Mouse (Mus musculus): ENCODE measurements at regions not wholly inside any gene's neighbourhood (a gene's known extent, or its start where the extent isn't known, plus 50 kb on each side); places are given as distances from the start of the nearest gene placed in this dataset.

DNA sequence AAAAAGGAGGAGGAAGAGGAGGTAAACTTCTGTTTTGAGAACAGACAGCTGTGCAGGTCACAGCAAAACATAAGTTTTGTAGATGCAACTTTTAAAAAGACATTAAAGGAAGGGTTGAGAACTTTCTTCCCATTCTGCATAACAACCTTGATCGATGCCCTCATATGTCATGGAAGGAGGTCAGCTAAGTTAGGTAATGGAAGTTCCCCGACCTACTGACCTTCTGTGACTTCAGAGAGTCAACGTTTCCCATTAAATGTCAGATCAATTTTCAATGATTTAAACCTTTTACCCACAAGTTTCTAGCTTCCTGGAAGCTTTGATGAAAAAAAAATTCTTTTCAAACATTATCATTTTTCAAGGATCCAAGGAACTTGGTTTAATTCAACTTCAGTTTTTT, 153.2 kb downstream of the Nrip1 start:
- Histone ChIP-seq H3K9me3 (ENCODE audit: control insufficient read depth, low read length) (peaks cover 3% of the 10 kb centered on the region; the same call in 1 of the 2 replicates), H3K4me1 (ENCODE audit: control insufficient read depth) (no peaks in the 10 kb centered on the region), H3K4me3 (replicated peaks) (no peak overlapping the region), H3K36me3 (ENCODE audit: control insufficient read depth) (no peaks in the 10 kb centered on the region), H3K27me3 (ENCODE audit: control insufficient read depth) (no peaks in the 10 kb centered on the region)
- no peak for TF ChIP-seq GATA1 (IDR thresholded peaks at IDR 0.05; ENCODE audit: low read length)
- TF ChIP-seq TAL1 (IDR thresholded peaks at IDR 0.05; ENCODE audit: low read length): no peak

GRCm38 (mm10) chr16:76219233-76219632, 154.4 kb downstream of the Nrip1 start:
- no peaks in the 10 kb centered on the region for H3K36me3 ChIP-seq (ENCODE audit: control insufficient read depth)
- no peaks in the 10 kb centered on the region for H3K27me3 ChIP-seq (ENCODE audit: control insufficient read depth)
- TF ChIP-seq GATA1 (IDR thresholded peaks at IDR 0.05; ENCODE audit: low read length) (no peak), TAL1 (IDR thresholded peaks at IDR 0.05; ENCODE audit: low read length) (no peak)
- no peaks in the 10 kb centered on the region for H3K4me1 ChIP-seq (ENCODE audit: control insufficient read depth)
- no peak overlapping the region for H3K4me3 ChIP-seq (replicated peaks)
- peaks cover 3% of the 10 kb centered on the region; the same call in 1 of the 2 replicates for H3K9me3 ChIP-seq (ENCODE audit: control insufficient read depth, low read length)

DNA sequence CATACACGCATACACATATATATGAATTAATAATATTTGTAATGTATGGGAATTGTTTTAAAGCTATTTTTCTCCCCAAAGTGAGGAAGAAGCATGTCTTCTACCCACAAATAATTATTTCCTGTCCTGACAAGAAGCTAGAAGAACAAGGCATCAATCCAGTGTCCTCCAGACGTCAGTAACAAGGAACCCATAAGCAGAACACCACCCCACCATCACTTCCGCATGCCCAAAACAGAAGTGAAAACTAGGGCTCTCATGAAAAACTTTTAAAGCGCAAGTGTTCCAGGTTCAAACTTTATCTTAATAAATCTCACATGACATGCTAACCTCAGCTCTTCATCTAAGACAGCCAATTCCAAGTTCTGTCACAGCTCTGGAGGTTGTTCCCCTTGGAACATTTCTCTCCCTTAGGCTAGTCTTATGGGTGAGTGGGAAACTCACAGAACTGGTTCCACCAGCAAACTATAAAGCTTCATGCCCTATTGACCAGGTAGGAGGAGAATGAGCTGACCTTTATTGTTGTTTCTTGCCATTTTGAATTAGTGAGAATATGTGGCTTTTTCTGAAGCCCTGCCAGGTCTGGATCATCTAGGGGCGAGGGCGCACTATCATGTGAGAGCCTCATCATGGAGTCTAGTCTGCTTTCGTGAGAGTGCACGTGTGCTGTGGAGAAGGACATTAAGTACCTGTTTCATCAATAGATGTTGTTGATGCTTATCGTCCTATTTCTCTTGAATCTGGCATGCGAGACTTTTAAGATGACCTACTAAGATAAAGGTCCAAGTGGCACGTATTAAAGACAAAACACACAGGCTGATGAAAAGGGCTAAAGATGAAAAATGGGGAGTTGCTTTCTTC, 155.1 kb downstream of the Nrip1 start:
- Histone ChIP-seq H3K9me3 (ENCODE audit: control insufficient read depth, low read length) (peaks cover 3% of the 10 kb centered on the region; the same call in 1 of the 2 replicates), H3K4me3 (replicated peaks) (no peak overlapping the region), H3K36me3 (ENCODE audit: control insufficient read depth) (no peaks in the 10 kb centered on the region), H3K4me1 (ENCODE audit: control insufficient read depth) (no peaks in the 10 kb centered on the region), H3K27me3 (ENCODE audit: control insufficient read depth) (no peaks in the 10 kb centered on the region)
- TF ChIP-seq GATA1 (IDR thresholded peaks at IDR 0.05; ENCODE audit: low read length): no peak
- TF ChIP-seq TAL1 (IDR thresholded peaks at IDR 0.05; ENCODE audit: low read length): no peak

DNA sequence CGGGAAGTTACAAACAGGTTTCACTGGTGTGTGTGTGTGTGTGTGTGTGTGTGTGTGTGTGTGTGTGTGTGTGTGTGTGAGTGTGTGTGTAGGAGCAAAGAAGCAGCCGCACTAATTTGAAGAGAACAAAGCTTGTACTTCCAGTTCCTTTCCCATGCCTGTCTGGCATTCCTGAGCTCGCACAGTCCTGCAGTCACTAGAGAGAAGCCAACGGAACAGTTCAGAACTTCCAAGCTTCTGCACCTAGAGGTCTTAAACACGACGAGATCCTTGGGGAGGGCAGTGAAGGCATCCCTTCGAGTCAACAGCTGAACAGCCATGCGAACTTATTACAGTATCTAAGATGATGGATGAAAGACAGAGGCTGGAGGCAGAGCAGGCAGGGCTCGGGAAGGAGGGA, 157.4 kb downstream of the Nrip1 start:
- no peaks in the 10 kb centered on the region for H3K4me1 ChIP-seq (ENCODE audit: control insufficient read depth)
- no peak for TF ChIP-seq TAL1 (IDR thresholded peaks at IDR 0.05; ENCODE audit: low read length)
- no peak for TF ChIP-seq GATA1 (IDR thresholded peaks at IDR 0.05; ENCODE audit: low read length)
- H3K4me3 ChIP-seq (replicated peaks): no peak overlapping the region
- peaks cover 3% of the 10 kb centered on the region; the same call in 1 of the 2 replicates for H3K9me3 ChIP-seq (ENCODE audit: control insufficient read depth, low read length)
- no peaks in the 10 kb centered on the region for H3K27me3 ChIP-seq (ENCODE audit: control insufficient read depth)
- no peaks in the 10 kb centered on the region for H3K36me3 ChIP-seq (ENCODE audit: control insufficient read depth)

GRCm38 (mm10) chr16:76215558-76215957, 158.1 kb downstream of the Nrip1 start:
- Histone ChIP-seq H3K36me3 (ENCODE audit: control insufficient read depth) (no peaks in the 10 kb centered on the region), H3K4me3 (replicated peaks) (no peak overlapping the region), H3K4me1 (ENCODE audit: control insufficient read depth) (no peaks in the 10 kb centered on the region), H3K27me3 (ENCODE audit: control insufficient read depth) (no peaks in the 10 kb centered on the region), H3K9me3 (ENCODE audit: control insufficient read depth, low read length) (peaks cover 3% of the 10 kb centered on the region; the same call in 1 of the 2 replicates)
- TF ChIP-seq TAL1 (IDR thresholded peaks at IDR 0.05; ENCODE audit: low read length): no peak
- TF ChIP-seq GATA1 (IDR thresholded peaks at IDR 0.05; ENCODE audit: low read length): no peak

DNA sequence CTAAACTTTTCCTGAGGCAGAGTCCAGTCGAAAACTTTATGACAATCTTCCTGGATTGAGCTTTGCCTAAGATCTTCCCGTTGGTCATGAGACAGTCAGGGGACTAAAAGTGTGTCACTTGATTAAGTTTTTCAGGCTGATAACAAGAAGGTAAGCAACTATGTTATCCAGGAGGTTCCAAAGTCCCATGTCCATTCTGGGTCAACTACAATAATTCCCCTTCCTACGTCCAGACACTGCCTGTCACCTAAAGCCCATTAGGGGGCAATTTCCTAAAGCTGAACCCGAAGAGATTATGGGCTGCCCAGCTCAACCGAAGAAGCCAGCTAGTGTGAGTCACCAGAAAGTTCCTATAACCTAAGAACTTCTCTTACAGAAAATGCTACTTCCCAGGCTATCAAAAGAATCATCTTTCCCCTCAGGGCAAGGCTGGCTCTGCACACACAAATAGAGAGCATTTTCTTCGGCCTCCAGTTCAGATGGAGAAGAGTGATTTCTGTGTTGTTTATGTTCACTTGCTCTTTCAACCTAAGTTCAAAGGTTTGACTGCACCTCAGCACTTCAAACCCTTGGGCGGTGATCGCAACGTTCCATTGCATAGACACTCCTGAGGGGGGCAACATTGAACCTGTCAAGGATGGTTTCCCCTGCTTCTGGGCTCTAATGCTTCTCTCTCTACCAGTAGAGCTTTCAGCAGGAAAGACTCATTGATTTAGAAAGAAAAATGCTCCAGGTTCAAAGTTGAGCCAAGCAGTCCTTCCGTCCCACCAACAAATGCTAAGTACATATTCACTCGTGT, 171.7 kb downstream of the Nrip1 start:
- no peaks in the 10 kb centered on the region for H3K27me3 ChIP-seq (ENCODE audit: control insufficient read depth)
- no peaks in the 10 kb centered on the region for H3K36me3 ChIP-seq (ENCODE audit: control insufficient read depth)
- H3K4me1 ChIP-seq (ENCODE audit: control insufficient read depth): no peaks in the 10 kb centered on the region
- H3K4me3 ChIP-seq (replicated peaks): no peak overlapping the region
- TF ChIP-seq GATA1 (IDR thresholded peaks at IDR 0.05; ENCODE audit: low read length): no peak
- no peak for TF ChIP-seq TAL1 (IDR thresholded peaks at IDR 0.05; ENCODE audit: low read length)
- H3K9me3 ChIP-seq (ENCODE audit: control insufficient read depth, low read length): no peaks in the 10 kb centered on the region

DNA sequence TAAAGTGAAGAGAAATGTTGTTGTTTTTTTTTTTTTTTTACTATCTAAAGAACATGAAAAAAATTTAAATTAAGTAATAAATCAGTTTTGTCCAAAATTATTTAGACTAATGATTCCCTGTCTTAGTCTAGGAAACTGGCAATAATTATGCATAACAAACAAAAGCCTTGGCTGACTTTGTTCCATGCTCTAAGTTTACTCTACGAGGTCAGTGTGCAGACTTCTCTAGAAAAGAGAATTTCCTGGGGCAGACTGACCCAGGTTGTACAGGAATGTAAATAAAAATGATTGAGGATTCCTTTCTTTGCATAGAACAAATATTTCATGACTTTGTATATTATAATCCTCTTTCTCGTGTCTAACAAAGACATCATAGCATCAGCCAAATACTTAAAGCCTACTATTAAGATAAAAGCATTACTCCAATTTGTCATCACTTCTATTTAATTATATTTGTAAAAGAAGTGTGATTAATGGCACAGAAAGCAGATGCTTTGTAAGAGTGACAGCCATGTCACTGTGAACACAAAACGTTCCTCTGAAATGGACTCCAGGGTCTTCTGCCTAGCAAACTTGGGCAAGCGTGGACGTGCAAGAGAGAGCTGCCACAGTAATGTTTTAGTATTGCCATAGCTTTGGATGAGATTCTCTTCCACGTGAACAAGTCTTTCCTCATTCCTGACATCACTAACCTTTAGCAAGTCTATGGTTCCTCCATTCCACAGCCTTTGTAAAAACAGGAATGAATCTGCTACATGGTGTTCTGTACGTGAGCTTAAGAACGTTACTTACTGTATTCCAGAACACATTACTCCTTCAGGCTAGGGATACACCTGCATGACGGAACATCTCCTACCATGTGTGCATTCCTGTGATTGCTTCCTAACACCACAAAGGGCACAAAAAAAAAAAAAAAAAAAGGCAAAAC, 172.6 kb downstream of the Nrip1 start:
- no peaks in the 10 kb centered on the region for H3K9me3 ChIP-seq (ENCODE audit: control insufficient read depth, low read length)
- H3K36me3 ChIP-seq (ENCODE audit: control insufficient read depth): no peaks in the 10 kb centered on the region
- H3K4me3 ChIP-seq (replicated peaks): no peak overlapping the region
- no peaks in the 10 kb centered on the region for H3K27me3 ChIP-seq (ENCODE audit: control insufficient read depth)
- no peak for TF ChIP-seq TAL1 (IDR thresholded peaks at IDR 0.05; ENCODE audit: low read length)
- TF ChIP-seq GATA1 (IDR thresholded peaks at IDR 0.05; ENCODE audit: low read length): no peak
- H3K4me1 ChIP-seq (ENCODE audit: control insufficient read depth): no peaks in the 10 kb centered on the region

DNA sequence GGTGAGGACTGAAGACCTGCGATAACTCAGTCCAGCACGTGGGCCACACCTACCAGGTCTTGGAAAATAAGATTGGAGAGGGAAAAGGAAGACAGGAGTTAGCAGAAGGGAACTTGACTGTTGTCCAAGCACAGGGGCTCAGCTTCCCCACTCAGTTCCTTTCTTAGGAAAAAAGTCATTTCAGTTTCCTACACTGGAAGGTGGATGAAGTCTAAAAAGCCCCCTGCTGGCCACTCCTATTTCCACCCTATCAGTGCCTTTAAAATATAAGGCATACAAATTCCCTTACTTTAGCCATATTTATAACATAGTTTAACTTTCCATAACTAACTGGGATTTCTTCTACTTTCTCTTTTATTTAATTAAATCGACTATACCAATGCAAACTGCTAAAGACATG, 173.4 kb downstream of the Nrip1 start:
- Histone ChIP-seq H3K27me3 (ENCODE audit: control insufficient read depth) (no peaks in the 10 kb centered on the region), H3K4me1 (ENCODE audit: control insufficient read depth) (no peaks in the 10 kb centered on the region), H3K4me3 (replicated peaks) (no peak overlapping the region), H3K36me3 (ENCODE audit: control insufficient read depth) (no peaks in the 10 kb centered on the region), H3K9me3 (ENCODE audit: control insufficient read depth, low read length) (no peaks in the 10 kb centered on the region)
- TF ChIP-seq GATA1 (IDR thresholded peaks at IDR 0.05; ENCODE audit: low read length) (no peak), TAL1 (IDR thresholded peaks at IDR 0.05; ENCODE audit: low read length) (no peak)

Data from erythroblast, embryonic 14.5 days (primary cell).